Mouse (Mus musculus) granulocyte monocyte progenitor cell, adult 5-6 weeks (primary cell): Measurements from ENCODE around the gene Gm9945. TPM values are rescaled to one million over a fixed set of nuclear protein-coding genes. Genes with fewer than 3 reads are reported as not detected.

Source experiments
- ATAC-seq: replicated peaks from 2 replicates; pipeline ENCODE4 v1.8.0; 2016; ENCODE audit warnings: mild to moderate bottlenecking, moderate TSS enrichment, inconsistent platforms; ENCODE audit not compliant: poor library complexity, severe bottlenecking
- total RNA-seq, 2 experiments: library from RNA; stranded (forward) in 1 of 2; stranded (reverse) in 1 of 2; fragments of 200-712, 200-1000 nt in 1 of 2; fragments of >200 nt in 1 of 2; fragmentation: Nextera tagmentation in 1 of 2; gene quantifications; 2 replicates each; pipeline ENCODE4 v1.2.3; 2014 to 2017

Gene Gm9945
- total RNA-seq, 2 experiments from 2014 or later = not detected

DNA sequence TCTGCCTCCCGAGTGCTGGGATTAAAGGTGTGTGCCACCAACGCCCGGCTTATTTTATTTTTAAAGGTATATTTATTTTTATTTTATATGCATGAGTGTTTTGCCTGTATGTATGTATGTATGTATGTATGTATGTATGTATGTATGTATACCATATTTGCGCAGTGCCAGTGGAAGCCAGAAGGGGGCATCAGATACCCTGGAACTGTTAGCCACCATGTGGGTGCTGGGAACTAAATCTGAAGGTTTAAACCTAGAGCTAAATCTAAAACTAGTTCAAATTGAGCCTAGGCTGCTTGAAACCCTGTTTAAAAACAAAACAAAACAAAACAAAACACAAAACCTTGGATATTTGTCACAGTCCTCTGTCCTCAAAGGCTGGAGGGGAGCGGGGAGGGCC is 9.0 kb downstream of the Gm9945 start:
- ATAC-seq = no peak

DNA sequence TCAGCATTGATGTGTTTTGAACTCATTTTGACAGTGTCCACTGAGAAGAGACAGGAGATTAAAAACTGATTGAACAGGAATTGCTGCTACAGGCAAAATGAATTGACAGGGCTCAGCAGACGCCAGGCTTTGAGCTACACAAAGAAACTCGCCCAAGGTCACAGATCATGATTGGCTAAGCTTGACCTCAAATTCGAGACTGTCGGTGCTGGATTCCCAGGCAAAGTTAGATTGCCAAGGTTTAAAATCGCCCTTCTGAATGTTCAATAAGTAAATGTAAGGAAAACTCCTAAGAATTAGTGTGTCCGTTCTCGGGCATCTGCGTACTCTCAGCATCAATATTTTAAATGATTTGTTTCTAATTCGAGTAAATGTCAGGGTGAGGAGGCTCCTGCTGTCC is 9.5 kb downstream of the Gm9945 start:
- ATAC-seq = no peak

DNA sequence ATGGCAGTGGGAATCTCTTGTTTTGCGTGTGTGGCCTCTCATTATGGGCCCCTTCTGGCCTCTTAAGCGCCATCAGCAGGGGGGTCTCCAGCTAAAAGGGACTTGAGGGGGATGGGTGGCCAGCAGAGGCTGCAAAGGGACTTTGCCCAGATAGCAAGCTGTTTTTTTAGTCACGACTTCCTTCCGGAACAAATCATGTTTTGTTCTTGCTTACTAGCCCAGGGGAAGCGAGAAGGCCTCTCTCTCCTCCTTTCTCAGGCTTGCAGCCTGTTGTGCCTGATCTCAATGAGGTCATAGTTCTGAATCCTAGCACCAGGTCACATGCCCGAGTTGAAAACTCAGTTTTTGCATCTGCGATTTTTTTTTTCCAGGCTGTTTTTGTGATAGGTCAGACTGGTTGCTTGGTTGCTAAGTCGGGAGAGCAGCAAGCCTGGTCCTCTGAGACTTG is 12.0 kb downstream of the Gm9945 start:
- ATAC-seq = no peak

DNA sequence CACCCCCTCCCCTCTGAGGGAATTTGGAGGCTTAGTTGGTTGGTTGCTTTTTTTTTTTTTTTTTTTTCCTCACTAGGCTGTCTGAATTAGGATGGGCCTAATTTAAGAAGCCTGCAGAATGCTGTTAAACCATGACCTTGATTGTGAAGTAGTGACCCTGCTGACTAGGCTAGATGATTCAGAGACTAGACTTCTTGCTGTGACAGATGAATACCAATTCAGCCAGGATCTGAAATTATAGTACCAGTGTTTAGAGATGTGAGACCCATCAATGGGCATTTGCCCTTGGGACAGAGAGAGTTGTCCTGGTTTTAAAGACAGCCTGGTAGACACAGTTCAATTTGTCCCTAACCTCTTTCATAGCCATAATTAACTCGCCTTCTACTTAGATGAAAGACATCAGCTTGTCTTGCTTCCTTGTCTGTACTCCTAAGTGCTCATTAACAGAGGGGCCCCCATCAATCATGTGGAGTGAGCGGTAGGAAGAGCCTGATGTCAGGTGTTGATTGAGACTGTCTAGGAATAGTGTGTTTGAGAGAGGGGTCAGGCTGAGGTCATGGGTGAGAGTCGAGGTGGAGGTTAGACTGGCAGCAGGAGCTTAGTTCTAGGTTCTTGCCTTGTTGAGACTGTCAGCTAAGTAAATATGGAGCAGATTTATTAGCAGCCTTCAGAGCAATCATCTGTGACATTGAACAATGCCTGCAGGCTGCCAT is 13.4 kb downstream of the Gm9945 start:
- ATAC-seq = no peak

DNA sequence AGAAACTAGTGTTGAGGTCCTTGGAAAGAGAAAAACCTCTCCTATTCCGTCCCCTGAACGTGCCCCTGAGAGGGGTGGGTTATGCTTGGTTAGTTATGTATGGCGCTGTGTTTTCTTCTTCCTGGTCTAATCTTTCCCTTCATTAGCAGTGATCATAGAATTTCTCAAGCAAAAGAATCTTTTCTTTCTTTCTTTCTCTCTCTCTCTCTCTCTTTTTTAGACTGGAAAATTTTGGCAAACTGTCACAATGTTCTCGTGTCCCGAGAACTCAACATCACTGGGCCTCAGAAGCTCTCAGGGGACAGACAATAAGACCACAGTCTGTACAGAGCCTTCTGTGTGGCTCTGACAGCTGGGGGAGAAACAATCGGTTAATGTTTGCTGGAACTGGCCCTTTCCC is 15.5 kb downstream of the Gm9945 start:
- ATAC-seq = no peak

DNA sequence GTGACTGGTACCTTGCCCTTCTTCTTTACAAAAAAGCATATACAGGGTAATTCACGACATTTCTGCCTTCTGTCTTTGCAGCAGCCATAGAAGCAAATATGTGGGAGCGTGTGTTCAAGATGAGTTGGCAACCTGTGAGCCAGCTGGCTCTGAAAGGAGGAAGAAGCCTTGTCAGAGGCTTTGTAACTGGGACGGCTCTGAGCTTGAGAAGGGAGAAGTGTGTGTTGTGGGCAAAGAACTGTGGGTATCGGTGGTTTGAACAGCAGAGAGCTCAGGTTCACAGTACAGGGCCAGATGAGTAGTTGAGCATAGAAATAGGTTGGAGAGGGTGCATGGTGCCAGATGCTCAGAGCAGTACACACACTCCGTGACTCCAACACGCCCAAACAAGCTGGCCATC is 17.0 kb downstream of the Gm9945 start:
- peak; percentile 48 for ATAC-seq

DNA sequence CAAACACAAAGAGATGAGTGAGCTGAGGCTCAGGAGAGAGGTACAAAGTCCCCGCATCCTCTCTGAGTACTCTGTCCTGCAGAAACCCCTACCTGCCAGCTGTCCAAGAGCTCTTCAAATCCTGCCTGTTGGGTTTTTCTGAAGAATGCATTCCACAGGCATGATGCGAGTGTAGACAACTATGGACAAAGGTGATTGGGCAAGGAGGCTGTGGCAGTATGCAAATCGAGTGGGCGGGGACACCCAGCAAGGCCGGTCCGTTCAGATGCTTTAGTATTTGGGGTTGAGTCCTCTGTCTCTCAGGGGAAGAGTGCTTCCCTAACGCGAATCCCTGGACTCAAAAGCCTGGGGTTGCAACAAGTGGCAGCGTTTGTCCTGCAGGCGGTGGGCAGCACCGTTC is 20.6 kb downstream of the Gm9945 start:
- peak; percentile 67; the same call in 1 of the 2 replicates for ATAC-seq

DNA sequence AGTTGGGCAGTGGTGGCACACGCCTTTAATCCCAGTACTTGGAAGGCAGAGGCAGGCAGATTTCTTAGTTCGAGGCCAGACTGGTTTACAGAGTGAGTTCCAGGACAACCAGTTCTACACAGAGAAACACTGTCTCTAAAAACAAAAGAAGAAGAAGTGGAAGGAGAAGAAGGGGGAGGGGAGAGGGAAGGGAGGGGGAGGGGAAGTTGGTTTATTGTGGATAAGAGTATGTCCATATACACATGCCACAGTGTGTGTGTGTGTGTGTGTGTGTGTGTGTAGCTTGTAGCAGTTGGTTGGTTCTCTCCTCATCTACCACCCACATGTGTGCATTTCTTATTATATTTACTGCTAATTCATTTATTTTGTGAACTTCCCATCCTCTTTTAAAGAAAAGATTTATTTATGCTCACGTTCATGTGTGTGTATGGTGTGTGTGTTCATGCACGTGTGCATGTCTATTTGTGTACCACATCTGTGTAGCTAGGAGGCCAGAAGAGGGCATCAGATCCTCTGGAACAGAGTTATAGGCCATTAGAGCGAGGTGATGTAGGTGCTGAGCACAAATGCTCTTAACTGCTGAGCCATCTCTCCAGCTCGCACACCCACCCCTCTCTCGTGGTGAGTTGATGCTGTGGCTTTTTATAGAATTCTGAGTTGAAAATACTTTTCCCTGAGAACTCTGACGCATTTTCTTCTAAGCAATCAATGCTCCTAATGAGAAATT is 22.2 kb downstream of the Gm9945 start:
- no peak for ATAC-seq

DNA sequence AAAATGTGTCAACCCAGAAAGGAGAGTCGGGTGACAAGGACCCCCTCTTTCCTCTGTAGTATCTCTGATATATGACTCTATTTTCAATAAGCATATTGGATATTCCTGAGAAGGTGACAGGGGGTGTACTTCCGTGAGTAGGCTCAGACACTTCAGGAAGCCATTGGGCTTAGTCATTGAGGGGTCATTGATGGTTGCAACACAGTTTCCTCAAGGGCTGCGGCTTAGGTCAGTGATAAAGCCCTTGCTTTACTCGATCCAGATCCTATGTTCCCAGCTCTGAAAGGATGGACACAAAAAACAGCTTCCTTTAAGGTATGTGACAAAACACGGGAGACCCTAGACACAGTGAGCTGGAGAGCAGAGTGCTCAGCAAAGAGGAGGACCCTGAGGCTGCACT is 23.8 kb downstream of the Gm9945 start:
- peak; percentile 76 for ATAC-seq

DNA sequence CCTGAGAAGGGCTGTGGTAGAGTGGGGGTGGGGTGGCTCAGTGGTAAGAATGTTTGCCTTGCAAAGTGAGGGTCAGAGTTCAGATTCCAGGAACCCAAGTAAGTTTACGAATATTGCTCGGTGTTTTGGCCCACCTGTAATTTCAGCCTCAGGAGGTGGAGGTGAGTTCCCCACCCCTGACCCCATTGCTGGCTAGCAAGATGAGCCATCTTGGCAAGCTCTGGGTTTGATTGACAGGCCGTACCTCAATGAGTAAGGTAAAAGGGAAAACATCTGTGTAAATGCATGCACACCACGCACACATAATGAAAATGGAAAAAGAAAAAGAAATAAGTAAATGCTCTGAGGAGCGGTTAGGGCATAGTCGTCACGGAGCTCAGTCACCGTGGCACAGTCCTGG is 24.4 kb downstream of the Gm9945 start:
- ATAC-seq = no peak

DNA sequence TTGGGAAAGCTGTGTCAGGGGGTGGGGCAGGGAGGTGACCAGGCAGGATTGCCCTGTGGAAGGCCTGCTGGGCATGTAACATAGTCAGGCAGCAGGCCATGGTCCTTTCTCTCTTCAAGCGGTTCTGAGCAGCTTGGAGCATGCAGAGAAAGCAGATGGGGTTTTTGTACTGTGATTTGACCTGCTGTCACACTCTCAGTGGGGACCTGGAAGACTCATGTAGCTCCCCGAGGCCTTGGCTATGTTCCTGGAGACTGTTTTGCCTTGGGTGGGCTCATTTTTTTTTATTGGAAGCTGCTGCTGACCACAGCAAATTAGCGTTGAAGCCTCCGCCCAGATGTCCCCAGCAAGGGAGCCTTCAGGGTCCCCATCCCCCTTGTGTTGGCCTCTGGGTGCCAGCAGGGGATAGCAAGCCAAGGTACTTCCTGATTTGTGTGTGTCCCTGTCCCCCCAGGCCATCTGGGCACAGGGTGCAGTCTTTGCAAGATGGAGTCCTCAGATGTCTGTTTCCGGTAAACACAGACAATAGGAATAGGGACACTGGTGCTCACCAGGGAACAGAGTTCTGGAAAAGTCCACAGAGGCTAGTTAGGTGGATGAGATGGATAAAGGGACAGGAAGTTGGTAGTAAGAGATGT is 25.2 kb downstream of the Gm9945 start:
- no peak for ATAC-seq

DNA sequence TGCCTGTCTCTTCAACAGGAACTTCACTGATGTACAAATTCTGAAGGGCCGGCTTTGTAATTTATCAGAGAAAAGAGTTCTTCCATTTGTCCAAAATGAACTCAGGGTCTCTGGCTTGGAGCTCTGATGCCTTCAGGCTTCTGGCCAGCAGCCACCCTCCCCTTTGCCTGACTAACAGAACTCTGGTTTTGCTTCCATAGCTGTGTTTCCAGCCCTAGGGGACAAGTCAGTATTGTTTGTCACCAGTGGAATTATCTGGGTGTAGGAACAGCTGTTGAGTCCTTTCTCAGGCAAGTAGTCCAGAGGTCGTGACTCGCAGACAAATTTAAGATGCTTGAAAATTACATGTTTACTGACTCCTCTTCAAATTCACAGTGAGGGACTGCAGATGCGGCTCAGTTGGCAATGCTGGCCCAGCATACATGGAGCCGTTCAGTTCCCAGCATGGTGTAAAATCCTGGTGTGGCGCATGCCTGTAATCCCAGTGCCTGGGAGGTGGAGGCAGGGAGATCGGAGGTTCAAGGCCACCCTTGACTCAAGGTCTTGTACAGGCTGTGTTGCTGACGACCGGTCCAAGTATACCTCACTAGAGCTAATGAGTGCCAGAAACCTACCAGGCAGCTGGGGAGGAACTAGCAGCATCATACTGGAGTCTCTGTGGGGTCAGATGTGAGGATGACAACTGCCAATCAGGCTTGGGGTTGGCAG is 27.3 kb downstream of the Gm9945 start:
- ATAC-seq = no peak

DNA sequence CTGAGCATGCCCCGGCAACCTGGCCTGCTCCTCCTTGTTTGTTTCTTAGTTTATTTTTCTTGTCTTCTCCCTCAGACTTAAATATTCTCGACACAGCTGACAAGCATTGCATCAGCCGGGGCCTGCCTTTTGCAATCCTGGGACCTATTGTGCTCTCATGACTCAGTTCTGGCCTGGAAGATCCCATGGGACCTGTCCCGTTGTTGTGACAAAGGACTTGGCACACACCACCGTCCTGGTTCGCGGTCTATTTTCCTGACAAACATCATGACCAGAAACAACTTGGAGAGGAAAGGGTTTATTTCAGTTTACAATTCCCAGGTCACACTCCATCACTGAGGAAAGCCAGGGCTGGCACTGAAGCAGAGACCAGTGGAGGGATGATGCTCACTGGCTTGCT is 28.2 kb downstream of the Gm9945 start:
- no peak for ATAC-seq

DNA sequence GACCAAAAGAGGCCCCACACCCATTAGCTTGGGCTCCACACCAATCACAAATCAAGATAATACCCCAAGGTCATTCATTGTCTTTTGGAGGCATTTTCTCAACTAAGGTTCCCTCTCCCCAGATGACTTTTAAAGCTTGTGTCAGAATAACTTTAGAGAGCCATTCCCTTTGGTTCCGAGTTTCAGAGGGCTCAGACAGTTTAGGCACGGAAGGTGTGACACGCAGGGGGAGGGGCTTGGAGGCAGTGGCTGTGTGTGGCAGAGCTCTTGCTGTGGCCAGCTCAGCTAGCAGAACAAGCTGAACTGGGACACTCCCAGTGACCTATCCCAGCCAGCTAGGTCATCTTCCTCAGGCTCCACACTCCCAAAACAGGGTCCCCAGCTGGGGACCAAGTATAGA is 28.6 kb downstream of the Gm9945 start:
- no peak for ATAC-seq

DNA sequence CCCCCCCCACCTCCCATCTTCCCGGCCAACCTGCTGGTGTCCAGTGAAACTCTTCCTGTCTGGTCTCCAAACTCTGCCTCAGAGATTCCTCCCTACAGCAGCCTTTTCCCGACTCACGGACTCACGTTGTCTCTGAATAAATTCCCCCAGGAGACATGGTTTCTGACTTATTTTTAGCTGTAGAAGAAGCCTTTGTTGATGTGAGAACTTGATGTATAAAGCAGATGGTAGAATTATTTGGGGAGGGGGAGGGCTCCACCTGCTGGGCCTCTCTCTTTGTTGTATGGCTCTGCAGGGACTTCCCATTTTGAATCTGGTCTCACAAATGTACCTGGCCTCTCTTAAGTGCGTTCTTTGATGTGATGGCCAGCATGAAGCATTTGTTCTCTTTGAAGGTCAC is 30.4 kb downstream of the Gm9945 start:
- ATAC-seq = no peak

DNA sequence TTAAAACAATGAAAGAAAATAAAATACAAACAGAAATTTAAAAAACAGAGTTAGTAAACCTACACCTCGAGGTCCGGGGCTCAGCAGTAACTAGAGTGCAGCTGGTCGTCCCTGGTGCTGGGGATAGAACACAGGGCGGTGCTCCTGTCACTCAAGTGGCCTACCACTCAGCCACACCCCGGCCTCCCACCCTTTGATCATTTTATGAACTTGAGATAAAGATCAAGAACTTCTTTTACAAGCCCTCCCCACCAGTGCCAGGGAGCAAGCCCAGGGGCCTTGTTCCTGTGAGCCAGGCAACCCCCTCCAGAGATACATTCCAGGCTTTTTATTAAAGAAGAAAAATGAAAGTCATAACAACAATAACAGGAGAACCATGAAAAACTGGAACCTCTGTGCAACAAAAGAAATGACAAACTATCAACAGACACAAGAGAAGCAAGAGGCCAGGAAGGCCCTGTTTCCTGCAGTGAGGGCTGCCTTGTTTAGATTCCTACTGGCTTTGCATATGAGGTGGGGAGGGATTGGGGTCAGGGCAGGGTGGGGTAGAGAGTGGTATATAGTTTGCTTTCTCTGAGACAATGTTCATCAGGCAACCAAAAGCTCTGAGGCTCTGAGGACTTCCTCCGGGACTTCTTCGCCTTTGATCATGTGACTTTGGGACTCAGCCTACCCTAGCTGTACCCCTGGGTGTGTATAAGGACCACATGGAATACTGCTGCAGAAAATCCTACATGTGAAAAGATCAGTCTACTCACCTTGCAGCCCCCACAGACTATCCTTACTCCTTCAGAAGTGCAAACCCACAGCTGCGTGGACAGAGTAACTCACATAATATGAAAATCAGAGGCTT is 37.0 kb downstream of the Gm9945 start:
- no peak for ATAC-seq

DNA sequence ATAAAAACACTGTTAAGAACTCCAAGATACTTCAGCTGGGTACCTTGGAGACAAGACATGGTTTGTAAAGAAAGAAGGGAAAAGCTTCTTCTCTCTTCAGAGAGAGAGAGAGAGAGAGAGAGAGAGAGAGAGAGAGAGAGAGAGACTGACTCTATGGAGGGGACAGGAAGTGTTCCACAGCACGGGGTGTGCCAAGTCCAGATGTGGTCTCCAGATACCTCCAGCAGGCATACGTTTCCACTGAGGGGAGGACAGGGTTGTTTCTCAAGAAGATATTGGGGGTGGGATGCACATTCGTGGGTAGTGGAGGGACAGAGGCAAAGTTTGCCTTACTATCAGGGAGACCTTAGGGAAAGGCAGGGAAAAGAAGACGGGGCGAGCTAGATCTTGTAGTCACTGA is 38.8 kb downstream of the Gm9945 start:
- no peak for ATAC-seq

DNA sequence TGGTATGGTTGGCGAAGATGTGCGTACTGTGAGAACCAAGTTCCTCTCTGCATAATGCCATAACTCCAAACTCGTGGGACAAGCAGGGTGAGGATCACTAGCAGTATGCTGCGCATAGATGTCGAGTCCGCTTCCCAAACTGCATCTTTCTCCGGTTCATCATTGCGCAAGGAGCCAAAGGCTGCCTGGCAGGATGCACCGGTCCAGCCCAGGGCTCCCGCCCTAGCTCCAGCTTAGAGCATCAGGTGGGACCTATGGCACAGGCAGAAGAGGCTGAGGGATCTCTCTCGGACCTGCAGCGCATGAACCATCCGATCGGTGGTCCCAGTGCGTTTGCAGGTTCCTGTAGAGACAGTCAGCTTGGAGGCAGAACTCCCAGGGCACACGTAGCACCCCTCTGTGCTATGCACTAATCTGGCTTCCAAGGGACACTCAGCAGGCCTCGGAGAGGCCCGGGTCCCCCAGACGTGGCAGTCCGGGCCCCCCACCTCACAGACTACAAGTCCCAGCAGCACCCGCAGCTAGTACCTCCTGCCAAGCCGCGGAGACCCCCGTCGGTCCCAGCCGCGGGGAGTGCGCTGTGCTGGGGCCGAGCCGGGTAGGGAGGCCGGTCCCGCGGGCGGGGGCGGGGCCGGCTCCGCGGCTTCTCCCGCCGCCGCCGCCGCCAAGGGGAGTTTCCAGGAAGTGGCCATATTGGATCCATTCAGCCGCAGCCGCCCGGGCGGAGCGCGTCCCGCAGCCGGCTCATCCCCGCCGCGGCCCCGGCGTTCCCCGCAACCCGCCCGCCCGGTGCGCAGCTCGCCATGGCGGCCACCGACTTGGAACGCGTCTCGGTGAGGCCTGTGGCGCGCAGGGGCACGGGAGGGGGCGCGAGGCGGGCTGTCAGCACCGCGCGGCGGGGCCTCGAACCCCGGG is 39.5 kb downstream of the Gm9945 start, which contains the start of gene Sept8:
Gene Sept8 (plus strand): TSS at position 51 of the 915 bp plus-strand sequence.
- peak; percentile 74 for ATAC-seq
